Mouse (Mus musculus): ENCODE results near the gene Gm11236.
"Not testable (repeated sequence)": the region's sequence is repeated elsewhere in the genome, so short reads cannot be mapped to it uniquely, and the experiment has no call there.

Gm11236 gene

DNA sequence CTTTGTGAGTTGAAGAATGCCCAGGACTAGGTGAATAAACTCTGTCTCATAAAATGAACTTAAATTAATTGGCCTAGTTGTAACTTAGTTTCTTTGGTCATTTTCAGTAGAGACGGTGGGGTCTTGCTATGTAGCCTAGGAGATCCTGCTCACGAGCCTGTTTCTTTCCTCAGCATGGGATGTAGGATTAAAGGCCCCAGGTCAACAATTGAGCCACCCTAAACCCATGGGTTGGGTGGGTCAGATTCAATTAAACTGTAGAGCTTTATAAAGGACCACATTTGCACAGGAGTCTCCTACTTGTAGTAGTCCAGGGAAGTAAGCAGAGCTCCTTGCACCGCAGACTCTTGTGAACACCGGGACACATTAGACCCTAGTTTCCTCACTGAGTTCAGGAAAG lies at the start of gene Gm11236:
Gm11236 (plus strand) TSS at position 301 of the 400 bp plus-strand sequence.
- DNase-seq (ENCODE audit: low spot score), result not testable (repeated sequence)

GRCm38 (mm10) chr4:73599248-73599647 lies 38.7 kb upstream of the Gm11236 start:
- DNase-seq (ENCODE audit: low spot score), result peak; percentile 88

- not testable (repeated sequence) for DNase-seq (ENCODE audit: low spot score)
Measured at GRCm38 (mm10) chr4:73607581-73607980, 30.3 kb upstream of the Gm11236 start, which contains the start of gene Gm11238. Gm11238 (plus strand) TSS chr4:73607881.

DNA sequence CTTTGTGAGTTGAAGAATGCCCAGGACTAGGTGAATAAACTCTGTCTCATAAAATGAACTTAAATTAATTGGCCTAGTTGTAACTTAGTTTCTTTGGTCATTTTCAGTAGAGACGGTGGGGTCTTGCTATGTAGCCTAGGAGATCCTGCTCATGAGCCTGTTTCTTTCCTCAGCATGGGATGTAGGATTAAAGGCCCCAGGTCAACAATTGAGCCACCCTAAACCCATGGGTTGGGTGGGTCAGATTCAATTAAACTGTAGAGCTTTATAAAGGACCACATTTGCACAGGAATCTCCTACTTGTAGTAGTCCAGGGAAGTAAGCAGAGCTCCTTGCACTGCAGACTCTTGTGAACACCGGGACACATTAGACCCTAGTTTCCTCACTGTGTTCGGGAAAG lies 15.2 kb upstream of the Gm11236 start, which contains the start of gene Gm11237:
Gm11237 (plus strand) TSS at position 301 of the 400 bp plus-strand sequence.
- not testable (repeated sequence) for DNase-seq (ENCODE audit: low spot score)

DNA sequence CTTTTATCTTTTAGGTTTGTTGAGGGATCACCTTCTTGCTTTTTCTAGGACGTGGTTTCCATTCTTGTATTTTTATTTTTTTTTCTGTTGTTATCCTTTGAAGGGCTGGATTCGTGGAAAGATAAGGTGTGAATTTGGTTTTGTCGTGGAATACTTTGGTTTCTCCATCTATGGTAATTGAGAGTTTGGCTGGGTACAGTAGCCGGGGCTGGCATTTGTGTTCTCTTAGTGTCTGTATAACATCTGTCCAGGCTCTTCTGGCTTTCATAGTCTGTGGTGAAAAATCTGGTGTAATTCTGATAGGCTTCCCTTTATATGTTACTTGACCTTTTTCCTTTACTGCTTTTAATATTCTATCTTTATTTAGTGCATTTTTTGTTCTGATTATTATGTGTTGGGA lies 23.9 kb downstream of the Gm11236 start:
- DNase-seq (ENCODE audit: low spot score), result not testable (repeated sequence)

DNA sequence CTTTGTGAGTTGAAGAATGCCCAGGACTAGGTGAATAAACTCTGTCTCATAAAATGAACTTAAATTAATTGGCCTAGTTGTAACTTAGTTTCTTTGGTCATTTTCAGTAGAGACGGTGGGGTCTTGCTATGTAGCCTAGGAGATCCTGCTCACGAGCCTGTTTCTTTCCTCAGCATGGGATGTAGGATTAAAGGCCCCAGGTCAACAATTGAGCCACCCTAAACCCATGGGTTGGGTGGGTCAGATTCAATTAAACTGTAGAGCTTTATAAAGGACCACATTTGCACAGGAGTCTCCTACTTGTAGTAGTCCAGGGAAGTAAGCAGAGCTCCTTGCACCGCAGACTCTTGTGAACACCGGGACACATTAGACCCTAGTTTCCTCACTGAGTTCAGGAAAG lies 30.1 kb downstream of the Gm11236 start, which contains the start of gene Gm11239:
Gm11239 (plus strand) TSS at position 301 of the 400 bp plus-strand sequence.
- not testable (repeated sequence) for DNase-seq (ENCODE audit: low spot score)

GRCm38 (mm10) chr4:73683216-73683615 lies 45.3 kb downstream of the Gm11236 start, which contains the start of gene Gm428:
Gm428 (plus strand) TSS chr4:73683516.
- not testable (repeated sequence) for DNase-seq (ENCODE audit: low spot score)

Measured in embryo, embryonic 10.5 days (tissue).